Mouse (Mus musculus) brain, embryonic 14.5 days (tissue): ENCODE measurements around the gene Fndc3b.

Experiments used
- CTCF ChIP-seq: fragments of 200-500 bp; IDR thresholded peaks from 2 replicates; pipeline ENCODE4 v1.5.1; 2012; ENCODE audit warnings: inconsistent platforms, mild to moderate bottlenecking, moderate library complexity, borderline replicate concordance; ENCODE audit not compliant: insufficient read depth, insufficient read length; ENCODE audit errors: extremely low read depth
- POLR2A ChIP-seq: fragments of 200-500 bp; IDR thresholded peaks from 2 replicates; pipeline ENCODE4 v1.6.1; 2012; ENCODE audit warnings: mild to moderate bottlenecking, inconsistent platforms, borderline replicate concordance; ENCODE audit not compliant: poor library complexity, insufficient read depth, insufficient read length, severe bottlenecking; ENCODE audit errors: extremely low read depth

- TF ChIP-seq CTCF (no peak), POLR2A (no peak)
Measured at GRCm38 (mm10) chr3:27655042-27655441, 56.1 kb downstream of the Fndc3b start.
